Mouse (Mus musculus) MN1 (cell line): Measurements from ENCODE around the gene Fam173a.
"Not testable (repeated sequence)": the region's sequence is repeated elsewhere in the genome, so short reads cannot be mapped to it uniquely, and the experiment has no call there.

Source experiments
- DNase-seq: peaks from one replicate; pipeline ENCODE4 v3.0.0-alpha.2; 2016; ENCODE audit warnings: low spot score

Fam173a gene

GRCm38 (mm10) chr17:25760148-25760547, 32.6 kb downstream of the Fam173a start:
- no peak for DNase-seq

- no peak for DNase-seq
Measured at GRCm38 (mm10) chr17:25757691-25758090, 35.0 kb downstream of the Fam173a start.

- no peak for DNase-seq
Measured at GRCm38 (mm10) chr17:25756378-25757242, 36.1 kb downstream of the Fam173a start.

- no peak for DNase-seq
Measured at GRCm38 (mm10) chr17:25755627-25756377, 36.9 kb downstream of the Fam173a start.

GRCm38 (mm10) chr17:25755086-25755485, 37.6 kb downstream of the Fam173a start:
- DNase-seq: no peak

- DNase-seq: no peak
Measured at GRCm38 (mm10) chr17:25754241-25754640, 38.5 kb downstream of the Fam173a start, which contains the start of gene Msln. Msln (minus strand) TSS chr17:25754378.

- DNase-seq: peak; percentile 86
Measured at GRCm38 (mm10) chr17:25751446-25751845, 41.3 kb downstream of the Fam173a start.

- no peak for DNase-seq
Measured at GRCm38 (mm10) chr17:25749314-25749713, 43.4 kb downstream of the Fam173a start.

- DNase-seq: no peak
Measured at GRCm38 (mm10) chr17:25748238-25748637, 44.5 kb downstream of the Fam173a start.

- DNase-seq: no peak
Measured at GRCm38 (mm10) chr17:25744311-25744710, 48.4 kb downstream of the Fam173a start.

- no peak for DNase-seq
Measured at GRCm38 (mm10) chr17:25743831-25744230, 48.9 kb downstream of the Fam173a start.

- DNase-seq: not testable (repeated sequence)
Measured at GRCm38 (mm10) chr17:25741471-25741870, 51.2 kb downstream of the Fam173a start.
